Mouse (Mus musculus): Measurements from ENCODE around the gene Scamp4. TPM values are rescaled to one million over a fixed set of nuclear protein-coding genes. Genes with fewer than 3 reads are reported as not detected.

The Scamp4 gene
- total RNA-seq, 2 experiments from 2014 or later, result 19.7 to 22.1 TPM

Small RNAs within 50 kb of the gene (microRNA-seq; reads per million reads assigned to microRNA genes)
- 0 to 1.4 reads per million in 2 experiments for gene Mir6912 (ENCODE audit: borderline number of aligned reads in 2 of 2)

Other genes starting within 250 kb of the Scamp4 start
- gene Plk5, start 246.4 kb upstream of the Scamp4 start, total RNA-seq (2021), result under 1 TPM; 0.49 to 0.64 TPM
- 1 to 10 TPM; 8.1 to 8.6 TPM for gene Mex3d, start 215.2 kb upstream of the Scamp4 start, total RNA-seq (2021)
- gene Mbd3, start 203.3 kb upstream of the Scamp4 start, total RNA-seq (2021), result 10 to 100 TPM; 82.1 to 82.2 TPM
- 1,000 to 10,000 TPM; 1,920 to 2,020 TPM for gene Uqcr11, start 196.0 kb upstream of the Scamp4 start, total RNA-seq (2021)
- gene Tcf3, start 169.2 kb upstream of the Scamp4 start, total RNA-seq (2021), result 10 to 100 TPM; 17.9 to 20.9 TPM
- not detected for gene Onecut3, start 108.0 kb upstream of the Scamp4 start, total RNA-seq (2021)
- not detected for gene Atp8b3, start 63.7 kb upstream of the Scamp4 start, total RNA-seq (2021)
- 10 to 100 TPM; 12.3 to 13.7 TPM for gene Rexo1, start 41.3 kb upstream of the Scamp4 start, total RNA-seq (2021)
- 1 to 10 TPM; 3.6 to 4.5 TPM for gene Klf16, start 25.6 kb upstream of the Scamp4 start, total RNA-seq (2021)
- gene Abhd17a, start 12.5 kb upstream of the Scamp4 start, total RNA-seq (2021), result 10 to 100 TPM; 48.3 to 51.2 TPM
- gene Adat3, start within 50 bp of the Scamp4 start, total RNA-seq (2021), result 1 to 10 TPM in 1 of 2 experiments, under 1 TPM in 1; 0.49 to 1.4 TPM
- under 1 TPM; 0.41 to 0.58 TPM for gene Gm49322, start 3.1 kb downstream of the Scamp4 start, total RNA-seq (2021)
- gene Csnk1g2, start 20.0 kb downstream of the Scamp4 start, total RNA-seq (2021), result 100 to 1,000 TPM; 111 to 119 TPM
- gene Btbd2, start 54.2 kb downstream of the Scamp4 start, total RNA-seq (2021), result 10 to 100 TPM; 45.5 to 46.8 TPM
- gene Mknk2, start 75.2 kb downstream of the Scamp4 start, total RNA-seq (2021), result 100 to 1,000 TPM; 223 to 233 TPM
- 1 to 10 TPM; 5.3 to 6.7 TPM for gene Mob3a, start 99.1 kb downstream of the Scamp4 start, total RNA-seq (2021)
- 1 to 10 TPM; 2.5 to 2.9 TPM for gene Izumo4, start 99.3 kb downstream of the Scamp4 start, total RNA-seq (2021)
- gene Ap3d1, start 139.4 kb downstream of the Scamp4 start, total RNA-seq (2021), result 10 to 100 TPM; 35.1 to 43.5 TPM
- gene Dot1l, start 152.3 kb downstream of the Scamp4 start, total RNA-seq (2021), result 10 to 100 TPM; 22.5 to 27.0 TPM
- gene Sf3a2, start 195.3 kb downstream of the Scamp4 start, total RNA-seq (2021), result 10 to 100 TPM; 29.5 to 29.7 TPM
- gene Plekhj1, start 195.8 kb downstream of the Scamp4 start, total RNA-seq (2021), result 10 to 100 TPM; 29.3 to 31.3 TPM
- gene Amh, start 202.4 kb downstream of the Scamp4 start, total RNA-seq (2021), result under 1 TPM; 0.22 to 0.53 TPM
- under 1 TPM in 1 of 2 experiments, not detected in 1; 0.46 TPM for gene Jsrp1, start 210.6 kb downstream of the Scamp4 start, total RNA-seq (2021)
- 100 to 1,000 TPM; 850 to 884 TPM for gene Oaz1, start 223.8 kb downstream of the Scamp4 start, total RNA-seq (2021)
- 1 to 10 TPM; 6.4 to 8.9 TPM for gene Lingo3, start 241.2 kb downstream of the Scamp4 start, total RNA-seq (2021)